Mouse (Mus musculus): Measurements from ENCODE around the gene Pou2af1. TPM values are rescaled to one million over a fixed set of nuclear protein-coding genes. Genes with fewer than 3 reads are reported as not detected.

Pou2af1 gene
- polyA plus RNA-seq, 1 experiment from 2014 or later = 0.07 TPM

- WGBS = 69% methylated on average over 15 of the region's 15 CpGs
- H3K27me3 ChIP-seq = no peaks in the 10 kb centered on the region
- H3K9ac ChIP-seq = no peak overlapping the region
- no peaks in the 10 kb centered on the region for H3K4me1 ChIP-seq
- H3K36me3 ChIP-seq = no peaks in the 10 kb centered on the region
- no peaks in the 10 kb centered on the region for H3K9me3 ChIP-seq (replicated peaks)
- no peak for ATAC-seq (ENCODE audit: insufficient number of reproducible peaks, low FRiP score, low TSS enrichment, low read depth)
- H3K27ac ChIP-seq (replicated peaks) = no peak overlapping the region
- no peak overlapping the region for H3K4me3 ChIP-seq (replicated peaks)
- H3K4me2 ChIP-seq (replicated peaks) = no peak overlapping the region
Observed at GRCm38 (mm10) chr9:51182716-51183710, 30.5 kb upstream of the Pou2af1 start.

GRCm38 (mm10) chr9:51185386-51185785, 28.1 kb upstream of the Pou2af1 start:
- WGBS = 73% methylated on average over 4 of the region's 4 CpGs
- no peak overlapping the region for H3K27ac ChIP-seq (replicated peaks)

GRCm38 (mm10) chr9:51185871-51186270, 27.6 kb upstream of the Pou2af1 start:
- Histone ChIP-seq H3K9ac (no peak overlapping the region), H3K4me2 (replicated peaks) (no peak overlapping the region), H3K36me3 (no peaks in the 10 kb centered on the region), H3K9me3 (replicated peaks) (no peaks in the 10 kb centered on the region), H3K4me3 (replicated peaks) (no peak overlapping the region), H3K27ac (replicated peaks) (no peak overlapping the region), H3K4me1 (no peaks in the 10 kb centered on the region), H3K27me3 (no peaks in the 10 kb centered on the region)
- 63% methylated on average over 5 of the region's 5 CpGs for WGBS
- no peak for ATAC-seq (ENCODE audit: insufficient number of reproducible peaks, low FRiP score, low TSS enrichment, low read depth)

More at GRCm38 (mm10) chr9:51185386-51185785, 28.1 kb upstream of the Pou2af1 start:
- Histone ChIP-seq H3K4me1 (no peaks in the 10 kb centered on the region), H3K27me3 (no peaks in the 10 kb centered on the region), H3K9ac (no peak overlapping the region), H3K4me3 (replicated peaks) (no peak overlapping the region), H3K36me3 (no peaks in the 10 kb centered on the region), H3K4me2 (replicated peaks) (no peak overlapping the region), H3K9me3 (replicated peaks) (no peaks in the 10 kb centered on the region)
- ATAC-seq (ENCODE audit: insufficient number of reproducible peaks, low FRiP score, low TSS enrichment, low read depth) = no peak

- H3K36me3 ChIP-seq = no peaks in the 10 kb centered on the region
- no peak for ATAC-seq (ENCODE audit: insufficient number of reproducible peaks, low FRiP score, low TSS enrichment, low read depth)
- no peak overlapping the region for H3K27ac ChIP-seq (replicated peaks)
- H3K4me2 ChIP-seq (replicated peaks) = no peak overlapping the region
- H3K9me3 ChIP-seq (replicated peaks) = no peaks in the 10 kb centered on the region
- no peak overlapping the region for H3K4me3 ChIP-seq (replicated peaks)
- H3K4me1 ChIP-seq = no peaks in the 10 kb centered on the region
- WGBS = 85% methylated on average over 3 of the region's 3 CpGs
- no peak overlapping the region for H3K9ac ChIP-seq
- no peaks in the 10 kb centered on the region for H3K27me3 ChIP-seq
Observed at GRCm38 (mm10) chr9:51190655-51191054, 22.9 kb upstream of the Pou2af1 start.

GRCm38 (mm10) chr9:51194790-51195189, 18.7 kb upstream of the Pou2af1 start:
- H3K4me3 ChIP-seq (replicated peaks) = no peak overlapping the region
- H3K36me3 ChIP-seq = no peaks in the 10 kb centered on the region
- H3K4me2 ChIP-seq (replicated peaks) = no peak overlapping the region
- no peaks in the 10 kb centered on the region for H3K9me3 ChIP-seq (replicated peaks)
- WGBS = 73% methylated on average over 4 of the region's 4 CpGs
- no peak overlapping the region for H3K27ac ChIP-seq (replicated peaks)
- no peak overlapping the region for H3K9ac ChIP-seq
- ATAC-seq (ENCODE audit: insufficient number of reproducible peaks, low FRiP score, low TSS enrichment, low read depth) = no peak
- H3K4me1 ChIP-seq = no peaks in the 10 kb centered on the region
- no peaks in the 10 kb centered on the region for H3K27me3 ChIP-seq

- H3K27me3 ChIP-seq = no peaks in the 10 kb centered on the region
- H3K4me2 ChIP-seq (replicated peaks) = no peak overlapping the region
- no peaks in the 10 kb centered on the region for H3K9me3 ChIP-seq (replicated peaks)
- H3K4me1 ChIP-seq = no peaks in the 10 kb centered on the region
- H3K9ac ChIP-seq = no peak overlapping the region
- H3K27ac ChIP-seq (replicated peaks) = no peak overlapping the region
- no peak for ATAC-seq (ENCODE audit: insufficient number of reproducible peaks, low FRiP score, low TSS enrichment, low read depth)
- no peaks in the 10 kb centered on the region for H3K36me3 ChIP-seq
- no peak overlapping the region for H3K4me3 ChIP-seq (replicated peaks)
- WGBS = 78% methylated on average over 2 of the region's 2 CpGs
Observed at GRCm38 (mm10) chr9:51208974-51209332, 4.6 kb upstream of the Pou2af1 start.

- no peaks in the 10 kb centered on the region for H3K36me3 ChIP-seq
- 62% methylated on average over 6 of the region's 6 CpGs for WGBS
- no peaks in the 10 kb centered on the region for H3K9me3 ChIP-seq (replicated peaks)
Observed at GRCm38 (mm10) chr9:51211191-51211590, 2.3 kb upstream of the Pou2af1 start.

GRCm38 (mm10) chr9:51213729-51214237, 275 bp downstream of the Pou2af1 start:
- 83% methylated on average over 6 of the region's 6 CpGs for WGBS
- H3K4me1 ChIP-seq = no peaks in the 10 kb centered on the region; the same call in 1 of the 2 replicates
- H3K4me2 ChIP-seq (replicated peaks) = no peak overlapping the region
- ATAC-seq (ENCODE audit: insufficient number of reproducible peaks, low FRiP score, low TSS enrichment, low read depth) = no peak
- no peak overlapping the region for H3K4me3 ChIP-seq (replicated peaks)
- no peaks in the 10 kb centered on the region for H3K27me3 ChIP-seq
- H3K9ac ChIP-seq = no peak overlapping the region
- H3K9me3 ChIP-seq (replicated peaks) = no peaks in the 10 kb centered on the region
- H3K27ac ChIP-seq (replicated peaks) = no peak overlapping the region
- no peaks in the 10 kb centered on the region for H3K36me3 ChIP-seq

More at GRCm38 (mm10) chr9:51211191-51211590, 2.3 kb upstream of the Pou2af1 start:
- Histone ChIP-seq H3K9ac (no peak overlapping the region), H3K27me3 (no peaks in the 10 kb centered on the region), H3K4me1 (no peaks in the 10 kb centered on the region; the same call in 1 of the 2 replicates), H3K4me3 (replicated peaks) (no peak overlapping the region), H3K27ac (replicated peaks) (no peak overlapping the region), H3K4me2 (replicated peaks) (no peak overlapping the region)
- ATAC-seq (ENCODE audit: insufficient number of reproducible peaks, low FRiP score, low TSS enrichment, low read depth) = no peak

- H3K27me3 ChIP-seq = no peaks in the 10 kb centered on the region
- no peak overlapping the region for H3K4me2 ChIP-seq (replicated peaks)
- H3K9ac ChIP-seq = no peak overlapping the region
- H3K27ac ChIP-seq (replicated peaks) = no peak overlapping the region
- H3K4me1 ChIP-seq = no peaks in the 10 kb centered on the region; the same call in 1 of the 2 replicates
- H3K4me3 ChIP-seq (replicated peaks) = no peak overlapping the region
- WGBS = 15% methylated on average over 4 of the region's 4 CpGs
- no peaks in the 10 kb centered on the region for H3K9me3 ChIP-seq (replicated peaks)
- no peak; the same call in 1 of the 2 replicates for ATAC-seq (ENCODE audit: insufficient number of reproducible peaks, low FRiP score, low TSS enrichment, low read depth)
- no peaks in the 10 kb centered on the region for H3K36me3 ChIP-seq
Observed at GRCm38 (mm10) chr9:51215311-51215710, 1.8 kb downstream of the Pou2af1 start.

GRCm38 (mm10) chr9:51215949-51216348, 2.4 kb downstream of the Pou2af1 start:
- no peaks in the 10 kb centered on the region for H3K36me3 ChIP-seq
- H3K4me3 ChIP-seq (replicated peaks) = no peak overlapping the region
- ATAC-seq (ENCODE audit: insufficient number of reproducible peaks, low FRiP score, low TSS enrichment, low read depth) = no peak
- no peaks in the 10 kb centered on the region for H3K27me3 ChIP-seq
- no peak overlapping the region for H3K4me2 ChIP-seq (replicated peaks)
- H3K4me1 ChIP-seq = no peaks in the 10 kb centered on the region; the same call in 1 of the 2 replicates
- 87% methylated on average over 6 of the region's 6 CpGs for WGBS
- no peaks in the 10 kb centered on the region for H3K9me3 ChIP-seq (replicated peaks)
- H3K27ac ChIP-seq (replicated peaks) = no peak overlapping the region
- no peak overlapping the region for H3K9ac ChIP-seq

- Histone ChIP-seq H3K9ac (no peak overlapping the region), H3K4me1 (no peaks in the 10 kb centered on the region), H3K4me3 (replicated peaks) (no peak overlapping the region), H3K27me3 (no peaks in the 10 kb centered on the region), H3K9me3 (replicated peaks) (no peaks in the 10 kb centered on the region), H3K27ac (replicated peaks) (no peak overlapping the region), H3K36me3 (no peaks in the 10 kb centered on the region), H3K4me2 (replicated peaks) (no peak overlapping the region)
- WGBS = 88% methylated on average over 5 of the region's 5 CpGs
- no peak for ATAC-seq (ENCODE audit: insufficient number of reproducible peaks, low FRiP score, low TSS enrichment, low read depth)
Observed at GRCm38 (mm10) chr9:51225636-51226166, 12.2 kb downstream of the Pou2af1 start.

Data from embryonic facial prominence, embryonic 15.5 days (tissue).